Mouse (Mus musculus): ENCODE results near the gene Fam124b. TPM values are rescaled to one million over a fixed set of nuclear protein-coding genes. Genes with fewer than 3 reads are reported as not detected.

The Fam124b gene
- polyA plus RNA-seq, 1 experiment from 2014 or later = 1.0 TPM

DNA sequence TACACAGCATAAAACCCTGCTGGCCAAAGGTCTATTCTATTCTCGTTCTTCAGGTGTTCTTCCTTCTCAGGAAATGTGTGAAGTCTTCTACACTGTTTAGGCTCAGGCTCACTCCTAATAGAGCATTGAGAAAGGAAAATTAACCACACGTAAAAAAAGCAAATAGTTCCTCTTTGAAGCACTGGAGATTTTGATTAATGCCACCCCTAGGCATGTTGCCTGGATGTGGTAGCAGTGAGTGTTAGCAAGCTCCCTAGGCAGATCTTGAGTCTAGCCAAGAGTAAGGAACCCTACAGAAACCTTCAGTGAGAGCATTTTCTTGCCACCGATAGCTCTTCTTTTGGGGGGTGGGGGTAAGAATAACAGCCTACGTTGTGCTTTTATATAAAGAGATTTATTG, 51.7 kb downstream of the Fam124b start:
- no peak overlapping the region for H3K27ac ChIP-seq
- no peak overlapping the region for H3K4me3 ChIP-seq
- no peaks in the 10 kb centered on the region for H3K27me3 ChIP-seq
- H3K36me3 ChIP-seq = no peaks in the 10 kb centered on the region
- H3K9ac ChIP-seq = no peak overlapping the region
- ATAC-seq (ENCODE audit: insufficient number of reproducible peaks, low FRiP score, low TSS enrichment, low read depth) = no peak
- no peaks in the 10 kb centered on the region for H3K4me1 ChIP-seq
- no peaks in the 10 kb centered on the region for H3K9me3 ChIP-seq
- H3K4me2 ChIP-seq = no peak overlapping the region
- WGBS = 59% methylated on average over 4 of the region's 4 CpGs

DNA sequence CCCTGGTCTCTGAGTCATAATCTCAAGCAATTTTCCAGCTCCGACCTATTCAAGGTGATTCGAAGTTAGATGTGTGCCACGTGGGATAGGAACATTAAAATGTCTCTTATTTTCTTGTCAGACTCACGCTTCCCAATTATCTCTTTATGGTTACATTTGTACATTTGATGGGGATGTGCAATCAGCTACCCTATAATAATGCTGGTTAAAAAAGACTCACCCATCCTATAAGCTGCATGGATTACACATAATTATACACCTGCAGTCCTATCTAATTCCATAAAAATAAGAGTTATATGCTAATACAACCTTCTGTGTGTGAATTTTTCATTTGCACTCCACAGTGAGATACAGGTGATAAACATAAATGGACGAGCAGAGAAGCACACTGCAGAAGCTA, 52.9 kb downstream of the Fam124b start:
- H3K4me1 ChIP-seq = no peaks in the 10 kb centered on the region

DNA sequence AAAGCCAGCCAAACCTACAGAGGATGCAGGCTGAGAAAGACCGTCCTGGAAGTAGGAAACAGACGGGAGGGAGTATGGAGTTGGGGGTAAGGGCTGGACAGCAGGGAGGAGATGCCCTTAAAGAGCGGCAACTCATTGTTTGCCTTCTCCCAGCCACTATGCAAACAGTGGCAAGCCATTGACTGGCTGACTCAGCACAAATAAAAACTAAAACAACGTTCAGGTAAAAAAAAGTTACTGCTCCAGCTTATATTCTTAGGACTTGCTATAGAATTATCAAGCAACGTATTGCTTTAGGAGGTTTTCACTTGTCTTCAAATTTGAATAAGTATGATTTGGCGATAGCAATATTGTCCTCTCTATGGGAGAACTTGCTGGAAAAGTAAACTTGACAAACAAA, 55.3 kb downstream of the Fam124b start:
- H3K27me3 ChIP-seq = no peaks in the 10 kb centered on the region
- WGBS = 65% methylated on average over 6 of the region's 6 CpGs
- no peaks in the 10 kb centered on the region for H3K36me3 ChIP-seq
- no peak overlapping the region for H3K9ac ChIP-seq
- no peaks in the 10 kb centered on the region for H3K9me3 ChIP-seq
- H3K4me1 ChIP-seq = no peaks in the 10 kb centered on the region
- H3K4me3 ChIP-seq = no peak overlapping the region
- H3K27ac ChIP-seq = no peak overlapping the region
- ATAC-seq (ENCODE audit: insufficient number of reproducible peaks, low FRiP score, low TSS enrichment, low read depth) = no peak
- H3K4me2 ChIP-seq = no peak overlapping the region

More for the DNA sequence above, 52.9 kb downstream of the Fam124b start:
- WGBS = 70% methylated on average over 5 of the region's 5 CpGs
- H3K4me2 ChIP-seq = no peak overlapping the region
- ATAC-seq (ENCODE audit: insufficient number of reproducible peaks, low FRiP score, low TSS enrichment, low read depth) = no peak
- H3K9ac ChIP-seq = no peak overlapping the region
- H3K9me3 ChIP-seq = no peaks in the 10 kb centered on the region
- H3K27me3 ChIP-seq = no peaks in the 10 kb centered on the region
- H3K36me3 ChIP-seq = no peaks in the 10 kb centered on the region
- H3K27ac ChIP-seq = no peak overlapping the region
- H3K4me3 ChIP-seq = no peak overlapping the region

DNA sequence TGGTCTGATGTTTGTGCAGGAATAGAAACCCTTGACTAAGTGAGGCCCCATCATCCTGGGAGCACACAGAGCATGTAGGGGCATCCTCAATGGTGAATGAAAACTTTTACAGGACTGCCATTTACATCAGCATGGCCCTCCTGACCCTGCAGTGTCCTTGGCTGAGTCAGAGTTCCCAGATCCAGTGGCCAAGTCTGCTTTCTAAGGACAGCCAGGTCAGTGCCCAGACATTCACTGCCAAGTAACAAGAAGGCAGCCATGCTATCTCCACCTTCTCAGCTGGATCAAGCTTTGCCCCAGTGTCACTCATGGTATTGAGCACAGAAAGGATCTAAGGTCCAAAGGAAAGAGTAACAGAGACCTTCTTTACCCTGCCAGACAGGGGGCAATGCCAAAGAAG, 58.7 kb downstream of the Fam124b start:
- H3K27ac ChIP-seq = no peak overlapping the region

DNA sequence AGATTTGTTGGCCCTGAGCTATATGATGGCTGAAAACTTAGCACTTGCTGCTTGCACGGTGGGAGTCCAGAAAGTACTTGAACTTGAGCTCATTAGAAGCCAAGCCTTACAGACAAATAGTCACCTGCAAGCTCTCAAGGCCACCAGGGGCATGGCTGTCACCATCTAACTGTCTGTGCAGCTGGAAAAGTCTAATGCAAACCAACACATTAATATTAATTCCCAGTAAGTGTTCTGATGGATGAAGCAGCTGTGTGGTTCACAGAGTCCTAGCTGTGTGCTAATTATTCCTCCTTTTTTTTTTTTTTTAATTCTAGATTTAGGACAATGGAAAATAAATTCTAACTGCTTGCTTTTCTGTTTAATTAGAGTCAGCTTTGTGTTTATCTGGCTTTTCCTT, 63.4 kb downstream of the Fam124b start:
- no peak for ATAC-seq (ENCODE audit: insufficient number of reproducible peaks, low FRiP score, low TSS enrichment, low read depth)
- Histone ChIP-seq H3K27ac (no peak overlapping the region), H3K9ac (no peak overlapping the region), H3K4me2 (no peak overlapping the region), H3K27me3 (no peaks in the 10 kb centered on the region), H3K9me3 (no peaks in the 10 kb centered on the region), H3K36me3 (no peaks in the 10 kb centered on the region), H3K4me3 (no peak overlapping the region), H3K4me1 (no peaks in the 10 kb centered on the region)
- WGBS = 52% methylated on average over 1 of the region's 1 CpGs

More for the DNA sequence above, 58.7 kb downstream of the Fam124b start:
- Histone ChIP-seq H3K4me3 (no peak overlapping the region), H3K36me3 (no peaks in the 10 kb centered on the region), H3K27me3 (no peaks in the 10 kb centered on the region), H3K9me3 (no peaks in the 10 kb centered on the region), H3K4me2 (no peak overlapping the region), H3K4me1 (no peaks in the 10 kb centered on the region), H3K9ac (no peak overlapping the region)
- ATAC-seq (ENCODE audit: insufficient number of reproducible peaks, low FRiP score, low TSS enrichment, low read depth) = no peak

DNA sequence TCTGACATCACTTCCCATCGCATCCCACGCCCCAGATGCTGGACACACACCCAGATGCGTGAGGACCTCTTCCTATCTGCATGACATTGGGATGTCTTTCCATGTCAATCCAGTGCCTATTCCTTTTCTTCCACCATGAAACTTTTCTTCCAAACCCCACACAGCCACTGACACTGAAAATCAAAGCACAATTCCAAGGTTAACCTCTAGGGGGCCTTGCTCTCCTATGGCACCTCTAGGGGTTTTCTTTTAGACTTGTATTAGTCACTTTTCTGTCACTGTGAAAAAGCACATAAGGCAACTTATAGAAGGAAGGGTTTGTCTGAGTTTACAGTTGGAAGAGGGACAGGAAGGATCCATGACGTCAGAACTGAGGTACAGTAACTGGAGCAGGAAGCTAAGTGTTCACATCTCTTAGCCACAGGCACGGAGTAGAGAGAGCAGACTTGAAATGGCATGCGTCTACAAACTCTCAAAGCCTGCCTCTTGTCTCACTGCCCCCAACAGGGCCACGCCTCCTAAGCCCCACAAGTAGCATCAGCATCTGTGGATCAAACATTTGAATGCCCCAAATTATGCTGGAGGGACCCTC, 65.1 kb downstream of the Fam124b start:
- no peak for ATAC-seq (ENCODE audit: insufficient number of reproducible peaks, low FRiP score, low TSS enrichment, low read depth)
- no peaks in the 10 kb centered on the region for H3K36me3 ChIP-seq
- H3K4me1 ChIP-seq = no peaks in the 10 kb centered on the region
- H3K27ac ChIP-seq = no peak overlapping the region
- no peak overlapping the region for H3K9ac ChIP-seq
- no peak overlapping the region for H3K4me3 ChIP-seq
- no peaks in the 10 kb centered on the region for H3K9me3 ChIP-seq
- 77% methylated on average over 7 of the region's 7 CpGs for WGBS
- no peaks in the 10 kb centered on the region for H3K27me3 ChIP-seq
- no peak overlapping the region for H3K4me2 ChIP-seq

DNA sequence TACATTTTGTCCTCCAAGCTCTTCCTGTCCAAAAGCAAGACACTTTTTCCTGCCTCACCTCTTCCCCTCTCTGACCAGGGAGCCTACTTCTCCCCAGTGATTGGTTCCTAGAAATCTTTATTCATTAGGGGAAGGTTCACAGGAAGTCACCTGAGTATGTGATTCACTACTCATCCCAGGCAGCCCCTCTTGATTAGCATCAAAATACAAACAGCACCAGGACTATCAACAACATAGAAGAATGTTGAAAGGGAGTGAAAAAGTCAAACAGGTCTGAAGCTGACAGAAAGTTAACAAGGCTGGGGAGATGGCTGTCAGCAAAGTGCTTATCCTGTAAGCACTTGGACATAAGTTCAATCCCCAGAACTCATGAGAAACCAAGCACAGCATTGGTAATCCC, 67.6 kb downstream of the Fam124b start:
- no peaks in the 10 kb centered on the region for H3K4me1 ChIP-seq
- no peak overlapping the region for H3K4me3 ChIP-seq
- H3K27ac ChIP-seq = no peak overlapping the region
- H3K9ac ChIP-seq = no peak overlapping the region
- no peak overlapping the region for H3K4me2 ChIP-seq
- no peak for ATAC-seq (ENCODE audit: insufficient number of reproducible peaks, low FRiP score, low TSS enrichment, low read depth)
- H3K9me3 ChIP-seq = 0 out of 2 replicates have a peak, but pooled peaks cover 4% of the 10 kb centered on the region
- H3K36me3 ChIP-seq = no peaks in the 10 kb centered on the region
- H3K27me3 ChIP-seq = no peaks in the 10 kb centered on the region

Other genes with a start within 250 kb of the Fam124b start
- gene Cul3, start 122.0 kb upstream of the Fam124b start, polyA plus RNA-seq (2015; fragmentation: Nextera tagmentation; extraction: Ambion mirVana) = 29.1 and 31.8 TPM in 2 replicates
- not detected in 2 replicates for gene Gm45261, start 243.0 kb upstream of the Fam124b start, polyA plus RNA-seq (2015; fragmentation: Nextera tagmentation; extraction: Ambion mirVana)